Mouse (Mus musculus) megakaryocyte, embryonic 14.5 days (primary cell): ENCODE measurements around the gene Hist1h2ai. TPM values are rescaled to one million over a fixed set of nuclear protein-coding genes. Genes with fewer than 3 reads are reported as not detected.
"Not testable (repeated sequence)": the region's sequence is repeated elsewhere in the genome, so short reads cannot be mapped to it uniquely, and the experiment has no call there.

ENCODE experiments used
- H3K27me3 ChIP-seq: replicated peaks from 2 replicates; pipeline ENCODE3; 2012; ENCODE audit warnings: inconsistent platforms
- H3K36me3 ChIP-seq: replicated peaks from 2 replicates; pipeline ENCODE3; 2012; ENCODE audit warnings: low read length, inconsistent platforms, mixed read lengths
- H3K4me1 ChIP-seq: 2 replicates; pipeline ENCODE4 v1.6.1; 2012; ENCODE audit warnings: inconsistent platforms
- H3K4me3 ChIP-seq: replicated peaks from 2 replicates; pipeline ENCODE3; 2012; ENCODE audit warnings: moderate library complexity, mild to moderate bottlenecking, inconsistent platforms
- H3K9me3 ChIP-seq: 2 replicates; pipeline ENCODE4 v1.6.1; 2012; ENCODE audit warnings: inconsistent platforms
- FLI1 ChIP-seq: IDR thresholded peaks from 2 replicates; pipeline ENCODE4 v1.6.1; 2012; ENCODE audit warnings: low read length, inconsistent platforms, mixed read lengths
- GATA1 ChIP-seq: IDR thresholded peaks from 3 replicates; pipeline ENCODE4 v1.6.1; 2012; ENCODE audit warnings: mixed read lengths, low read length, inconsistent platforms, borderline replicate concordance
- polyA plus RNA-seq: library from polyadenylated mRNA; stranded (reverse); fragments of >175 nt; gene quantifications from 2 replicates; pipeline ENCODE4 v1.2.3, GENCODE M21; 2012; ENCODE audit warnings: low replicate concordance; ENCODE audit not compliant: insufficient read depth

The Hist1h2ai gene
- polyA plus RNA-seq, 1 experiment, result 88.4 TPM

GRCm38 (mm10) chr13:21745006-21745405 is 28.8 kb downstream of the Hist1h2ai start:
- H3K27me3 ChIP-seq, result no peaks in the 10 kb centered on the region
- H3K9me3 ChIP-seq, result no peaks in the 10 kb centered on the region
- no peaks in the 10 kb centered on the region for H3K36me3 ChIP-seq
- H3K4me1 ChIP-seq, result peaks cover 21% of the 10 kb centered on the region
- no peak overlapping the region for H3K4me3 ChIP-seq
- no peak for TF ChIP-seq FLI1
- TF ChIP-seq GATA1, result no peak

GRCm38 (mm10) chr13:21749387-21750158 is 33.4 kb downstream of the Hist1h2ai start:
- peak overlapping the region; percentile 87 for H3K4me3 ChIP-seq
- TF ChIP-seq FLI1 (no peak), GATA1 (no peak)
- H3K27me3 ChIP-seq, result no peaks in the 10 kb centered on the region
- H3K36me3 ChIP-seq, result no peaks in the 10 kb centered on the region
- H3K9me3 ChIP-seq, result no peaks in the 10 kb centered on the region
- peaks cover 56% of the 10 kb centered on the region for H3K4me1 ChIP-seq

DNA sequence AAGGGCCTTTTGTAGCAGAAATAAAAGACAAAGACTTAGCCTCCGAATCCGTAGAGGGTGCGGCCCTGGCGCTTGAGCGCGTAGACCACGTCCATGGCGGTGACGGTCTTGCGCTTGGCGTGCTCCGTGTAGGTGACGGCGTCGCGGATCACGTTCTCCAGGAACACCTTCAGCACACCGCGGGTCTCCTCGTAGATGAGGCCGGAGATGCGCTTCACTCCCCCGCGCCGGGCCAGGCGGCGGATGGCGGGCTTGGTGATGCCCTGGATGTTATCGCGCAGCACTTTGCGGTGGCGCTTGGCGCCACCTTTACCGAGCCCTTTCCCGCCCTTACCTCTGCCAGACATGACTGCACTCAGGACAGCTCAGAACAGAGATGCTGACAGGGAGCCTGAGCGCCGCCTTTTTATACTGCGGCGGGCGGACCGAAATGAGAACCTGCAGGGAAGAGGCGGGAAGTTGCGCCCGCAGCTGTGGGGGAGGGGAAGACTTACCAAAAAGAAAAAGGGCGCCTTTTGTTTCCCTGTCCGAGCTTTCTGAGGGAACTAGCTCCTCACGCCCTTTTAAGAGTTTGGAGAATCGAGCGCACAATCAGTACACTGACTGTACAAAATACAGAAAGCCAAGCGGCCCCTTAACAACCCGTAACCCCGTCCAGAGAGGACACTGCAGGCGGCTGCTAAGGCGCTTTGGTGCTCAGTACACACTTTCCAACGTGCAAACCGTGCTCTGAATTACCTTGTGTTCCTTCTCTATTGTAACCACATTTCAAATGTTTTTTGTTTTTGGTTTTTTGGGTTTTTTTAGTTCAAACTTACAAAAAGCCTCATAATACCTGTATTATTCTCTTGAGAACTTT is 34.2 kb downstream of the Hist1h2ai start, which contains the start of gene Hist1h4k:
Gene Hist1h4k, minus strand, starts transcription at position 347 of the 859 bp plus-strand sequence.
- not testable (repeated sequence) for H3K9me3 ChIP-seq, H3K36me3 ChIP-seq, H3K27me3 ChIP-seq
- Histone ChIP-seq H3K4me1 (peaks cover 60% of the 10 kb centered on the region), H3K4me3 (peak within 1 kb of the TSS; percentile 87)

- Histone ChIP-seq H3K4me3 (no peak overlapping the region), H3K36me3 (no peaks in the 10 kb centered on the region), H3K9me3 (no peaks in the 10 kb centered on the region), H3K4me1 (peaks cover 60% of the 10 kb centered on the region), H3K27me3 (no peaks in the 10 kb centered on the region)
- TF ChIP-seq GATA1 (no peak), FLI1 (no peak)
These were observed 35.2 kb downstream of the Hist1h2ai start for GRCm38 (mm10) chr13:21751417-21751816.

DNA sequence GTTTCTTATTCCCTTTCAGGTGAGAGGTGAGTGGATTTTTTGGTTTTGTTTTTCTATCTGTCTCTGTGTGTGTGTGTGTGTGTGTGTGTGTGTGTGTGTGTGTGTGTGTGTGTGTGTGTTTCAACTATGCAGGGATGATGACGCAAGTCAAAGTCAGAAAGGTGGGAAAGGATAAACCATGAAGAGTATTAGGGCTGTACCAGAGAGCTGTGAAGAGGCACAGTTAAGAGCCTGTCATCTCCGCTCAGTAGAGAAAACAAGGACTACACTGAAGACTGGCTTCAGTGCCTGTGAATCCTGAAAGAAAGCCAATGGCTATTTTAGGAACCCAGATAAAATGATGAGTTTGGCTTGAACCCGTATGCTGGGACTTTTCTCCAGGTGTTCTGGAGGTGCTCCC is 35.6 kb downstream of the Hist1h2ai start:
- no peak for TF ChIP-seq FLI1
- TF ChIP-seq GATA1, result no peak
- no peaks in the 10 kb centered on the region for H3K9me3 ChIP-seq
- H3K27me3 ChIP-seq, result no peaks in the 10 kb centered on the region
- H3K4me3 ChIP-seq, result no peak overlapping the region
- H3K4me1 ChIP-seq, result peaks cover 60% of the 10 kb centered on the region
- H3K36me3 ChIP-seq, result no peaks in the 10 kb centered on the region

- no peaks in the 10 kb centered on the region for H3K36me3 ChIP-seq
- no peaks in the 10 kb centered on the region for H3K9me3 ChIP-seq
- TF ChIP-seq GATA1, result no peak
- TF ChIP-seq FLI1, result no peak
- no peaks in the 10 kb centered on the region for H3K27me3 ChIP-seq
- H3K4me3 ChIP-seq, result peak overlapping the region; percentile 39
- peaks cover 58% of the 10 kb centered on the region for H3K4me1 ChIP-seq
These were observed 36.1 kb downstream of the Hist1h2ai start for GRCm38 (mm10) chr13:21752356-21752755.

DNA sequence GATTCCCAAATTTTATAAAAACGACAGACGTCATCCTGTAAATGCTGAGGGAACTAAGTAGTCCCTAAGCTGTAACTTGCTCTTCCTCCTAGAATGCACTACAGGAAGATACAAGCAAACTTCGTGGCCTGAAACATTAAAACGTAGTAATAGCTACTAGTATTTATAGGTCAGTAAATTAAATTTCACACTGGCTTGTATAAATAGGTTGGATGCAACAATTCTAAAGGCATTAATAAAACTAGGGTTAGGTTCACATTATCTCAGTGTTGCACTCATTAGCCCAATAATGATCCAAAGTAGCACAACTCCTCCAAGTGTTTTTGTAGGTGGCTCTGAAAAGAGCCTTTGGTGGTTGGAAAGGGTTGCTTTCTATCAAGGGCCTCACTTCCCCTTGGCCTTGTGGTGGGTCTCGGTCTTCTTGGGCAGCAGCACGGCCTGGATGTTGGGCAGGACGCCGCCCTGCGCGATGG is 36.9 kb downstream of the Hist1h2ai start:
- no peaks in the 10 kb centered on the region for H3K36me3 ChIP-seq
- no peaks in the 10 kb centered on the region for H3K9me3 ChIP-seq
- TF ChIP-seq FLI1 (no peak), GATA1 (no peak)
- peaks cover 54% of the 10 kb centered on the region for H3K4me1 ChIP-seq
- peak overlapping the region; percentile 86 for H3K4me3 ChIP-seq
- H3K27me3 ChIP-seq, result no peaks in the 10 kb centered on the region

DNA sequence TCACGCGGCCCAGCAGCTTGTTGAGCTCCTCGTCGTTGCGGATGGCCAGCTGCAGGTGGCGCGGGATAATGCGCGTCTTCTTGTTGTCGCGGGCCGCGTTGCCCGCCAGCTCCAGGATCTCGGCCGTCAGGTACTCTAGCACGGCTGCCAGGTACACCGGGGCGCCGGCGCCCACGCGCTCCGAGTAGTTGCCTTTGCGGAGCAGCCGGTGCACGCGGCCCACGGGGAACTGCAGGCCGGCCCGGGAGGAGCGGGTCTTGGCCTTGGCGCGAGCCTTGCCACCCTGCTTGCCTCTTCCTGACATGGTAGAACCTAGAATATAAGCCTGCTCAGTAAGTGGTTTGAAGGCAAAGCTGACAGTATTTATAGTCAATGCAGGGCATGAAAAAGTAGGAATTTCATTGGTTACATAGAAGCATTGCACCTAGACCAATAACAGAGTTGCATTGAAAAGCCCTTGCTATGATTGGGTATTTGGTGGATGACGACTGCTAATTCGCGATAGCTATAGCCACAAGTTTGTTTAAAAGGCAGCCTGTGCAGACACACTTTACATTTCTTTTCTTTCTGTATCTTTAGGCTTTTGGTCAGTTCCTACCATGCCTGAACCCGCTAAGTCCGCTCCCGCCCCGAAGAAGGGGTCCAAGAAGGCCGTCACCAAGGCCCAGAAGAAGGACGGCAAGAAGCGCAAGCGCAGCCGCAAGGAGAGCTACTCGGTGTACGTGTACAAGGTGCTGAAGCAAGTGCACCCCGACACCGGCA is 37.5 kb downstream of the Hist1h2ai start, which contains the start of the genes Hist1h2ak and Hist1h2bn:
Gene Hist1h2ak, minus strand, starts transcription at position 304 of the 762 bp plus-strand sequence.
Gene Hist1h2bn, plus strand, starts transcription at position 600 of the 762 bp plus-strand sequence.
- H3K4me3 ChIP-seq, result peak within 1 kb of the TSS; percentile 88
- H3K4me1 ChIP-seq, result peaks cover 51% of the 10 kb centered on the region
- H3K27me3 ChIP-seq, H3K9me3 ChIP-seq, H3K36me3 ChIP-seq: not testable (repeated sequence)

- Histone ChIP-seq H3K4me1 (peaks cover 49% of the 10 kb centered on the region), H3K4me3 (peak overlapping the region; percentile 85)
- not testable (repeated sequence) for H3K36me3 ChIP-seq, H3K9me3 ChIP-seq, H3K27me3 ChIP-seq
These were observed 38.2 kb downstream of the Hist1h2ai start for GRCm38 (mm10) chr13:21754294-21755001.
